Mouse (Mus musculus): ENCODE data around the gene Gimap8. TPM values are rescaled to one million over a fixed set of nuclear protein-coding genes. Genes with fewer than 3 reads are reported as not detected.
"Not testable (repeated sequence)": the region's sequence is repeated elsewhere in the genome, so short reads cannot be mapped to it uniquely, and the experiment has no call there.

Gimap8 gene
- 0.52 and 0.86 TPM in 2 replicates for polyA plus RNA-seq (2015; fragmentation: Nextera tagmentation; extraction: Ambion mirVana)

- no peak within 1 kb of the TSS for H3K27ac ChIP-seq
- no peaks in the 10 kb centered on the region for H3K9me3 ChIP-seq
- no peak within 1 kb of the TSS for H3K9ac ChIP-seq
- no peak within 1 kb of the TSS for H3K4me3 ChIP-seq
- H3K36me3 ChIP-seq (replicated peaks): no peaks in the 10 kb centered on the region
- no peaks in the 10 kb centered on the region for H3K27me3 ChIP-seq (replicated peaks)
- H3K4me1 ChIP-seq: no peaks in the 10 kb centered on the region
- WGBS: 41% methylated on average over 3 of the region's 3 CpGs
- no peak within 1 kb of the TSS for H3K4me2 ChIP-seq
- no peak for ATAC-seq (replicated peaks)
Observed at GRCm38 (mm10) chr6:48646995-48647394, at the start of gene Gimap8. TSS of gene Gimap8 (plus strand) at chr6:48647234.

- H3K4me2 ChIP-seq: no peak overlapping the region
- H3K4me3 ChIP-seq: no peak overlapping the region
- H3K27ac ChIP-seq: peak overlapping the region; percentile 93
- H3K27me3 ChIP-seq (replicated peaks): no peaks in the 10 kb centered on the region
- no peak overlapping the region for H3K9ac ChIP-seq
- no peak for ATAC-seq (replicated peaks)
- H3K4me1 ChIP-seq: peaks cover 20% of the 10 kb centered on the region
- peaks cover 42% of the 10 kb centered on the region for H3K36me3 ChIP-seq (replicated peaks)
- WGBS: 89% methylated on average over 1 of the region's 1 CpGs
- peaks cover 13% of the 10 kb centered on the region for H3K9me3 ChIP-seq
Observed at GRCm38 (mm10) chr6:48600594-48600993, 46.4 kb upstream of the Gimap8 start.

- WGBS: 4% methylated on average over 42 of the region's 42 CpGs
Observed at GRCm38 (mm10) chr6:48601271-48602079, 45.6 kb upstream of the Gimap8 start, which contains the start of gene Zfp775. TSS of gene Zfp775 (plus strand) at chr6:48602063.

DNA sequence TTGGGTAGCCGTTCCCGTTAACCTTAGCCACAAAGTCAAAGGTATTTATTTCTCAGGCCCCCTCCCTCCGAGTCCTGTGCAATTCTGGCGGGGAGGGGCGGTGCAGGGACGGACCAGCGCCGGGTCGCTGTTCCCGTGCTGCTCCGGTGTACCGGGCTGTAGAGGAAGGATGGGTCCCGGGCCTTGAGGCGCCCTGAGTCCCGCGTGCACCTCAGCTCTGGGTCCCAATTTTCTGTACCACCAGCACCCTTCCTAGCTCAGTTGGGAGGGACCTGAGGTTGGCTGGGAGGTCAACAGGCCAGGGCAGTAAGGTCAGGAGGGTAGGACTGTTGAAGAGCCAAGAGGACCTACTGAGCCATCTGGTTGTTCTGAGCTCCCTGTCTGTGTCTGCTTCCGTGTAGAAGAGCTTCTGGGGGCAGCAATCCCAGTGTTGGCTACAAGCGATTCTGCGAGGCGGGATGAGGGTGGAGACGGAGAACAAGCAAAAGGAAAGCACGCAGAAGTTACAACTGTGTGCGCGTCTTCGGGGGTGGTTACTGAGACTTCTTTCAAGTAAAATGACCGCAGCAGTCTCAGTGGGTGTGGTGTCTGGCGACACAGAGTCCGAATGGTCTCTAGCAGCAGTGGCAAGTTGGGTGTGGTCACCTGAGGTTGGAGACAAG lies 44.8 kb upstream of the Gimap8 start:
- Histone ChIP-seq H3K27ac (peak overlapping the region; percentile 93), H3K9me3 (peaks cover under 1% of the 10 kb centered on the region; the same call in 1 of the 2 replicates), H3K4me1 (peaks cover 20% of the 10 kb centered on the region), H3K36me3 (replicated peaks) (peaks cover 27% of the 10 kb centered on the region), H3K27me3 (replicated peaks) (no peaks in the 10 kb centered on the region), H3K9ac (peak overlapping the region; percentile 80), H3K4me3 (peak overlapping the region; percentile 71), H3K4me2 (peak overlapping the region; percentile 78)
- peak; percentile 83 for ATAC-seq (replicated peaks)
- 1% methylated on average over 28 of the region's 28 CpGs for WGBS

More at GRCm38 (mm10) chr6:48601271-48602079, 45.6 kb upstream of the Gimap8 start, which contains the start of gene Zfp775:
- H3K36me3 ChIP-seq (replicated peaks): peaks cover 34% of the 10 kb centered on the region
- H3K4me3 ChIP-seq: peak within 1 kb of the TSS; percentile 71
- peaks cover 8% of the 10 kb centered on the region for H3K9me3 ChIP-seq
- H3K27me3 ChIP-seq (replicated peaks): no peaks in the 10 kb centered on the region
- H3K4me2 ChIP-seq: peak within 1 kb of the TSS; percentile 78
- H3K4me1 ChIP-seq: peaks cover 20% of the 10 kb centered on the region
- H3K27ac ChIP-seq: peak within 1 kb of the TSS; percentile 93
- peak; percentile 99 for ATAC-seq (replicated peaks)
- peak within 1 kb of the TSS; percentile 80 for H3K9ac ChIP-seq

- peaks cover 1% of the 10 kb centered on the region; the same call in 1 of the 2 replicates for H3K36me3 ChIP-seq (replicated peaks)
- H3K9me3 ChIP-seq: no peaks in the 10 kb centered on the region
- H3K27ac ChIP-seq: no peak overlapping the region
- no peak overlapping the region for H3K4me3 ChIP-seq
- ATAC-seq (replicated peaks): no peak
- no peak overlapping the region for H3K9ac ChIP-seq
- H3K4me2 ChIP-seq: no peak overlapping the region
- no peaks in the 10 kb centered on the region for H3K27me3 ChIP-seq (replicated peaks)
- 75% methylated on average over 2 of the region's 2 CpGs for WGBS
- peaks cover 2% of the 10 kb centered on the region for H3K4me1 ChIP-seq
Observed at GRCm38 (mm10) chr6:48608124-48608523, 38.9 kb upstream of the Gimap8 start.

DNA sequence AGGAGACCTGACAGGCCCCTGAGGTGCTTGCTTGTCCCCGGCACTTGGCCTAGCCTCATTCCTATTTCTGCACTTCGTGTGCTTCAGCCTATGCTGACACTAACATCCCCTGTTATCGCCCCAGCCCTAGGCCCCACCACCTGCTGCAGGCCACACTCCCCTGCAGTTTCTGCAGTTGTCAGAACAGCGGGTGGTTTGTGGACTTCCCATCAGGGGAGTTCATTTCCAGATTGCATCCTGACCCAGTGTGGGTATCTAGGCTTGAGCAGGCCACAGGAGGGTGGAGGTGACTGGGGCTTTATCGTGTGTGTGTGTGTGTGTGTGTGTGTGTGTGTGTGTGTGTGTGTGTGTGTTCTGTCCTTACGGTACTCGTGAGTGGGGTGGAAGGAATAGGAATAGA lies 37.5 kb upstream of the Gimap8 start:
- no peaks in the 10 kb centered on the region for H3K9me3 ChIP-seq
- H3K4me1 ChIP-seq: no peaks in the 10 kb centered on the region; the same call in 1 of the 2 replicates
- H3K9ac ChIP-seq: no peak overlapping the region
- no peak overlapping the region for H3K4me2 ChIP-seq
- H3K27me3 ChIP-seq (replicated peaks): no peaks in the 10 kb centered on the region
- H3K36me3 ChIP-seq (replicated peaks): peaks cover 12% of the 10 kb centered on the region; the same call in 1 of the 2 replicates
- no peak overlapping the region for H3K27ac ChIP-seq
- no peak overlapping the region for H3K4me3 ChIP-seq
- 64% methylated on average over 7 of the region's 7 CpGs for WGBS
- no peak for ATAC-seq (replicated peaks)

GRCm38 (mm10) chr6:48610657-48611056 lies 36.4 kb upstream of the Gimap8 start:
- no peak overlapping the region for H3K4me2 ChIP-seq
- no peaks in the 10 kb centered on the region for H3K27me3 ChIP-seq (replicated peaks)
- H3K9me3 ChIP-seq: no peaks in the 10 kb centered on the region
- no peaks in the 10 kb centered on the region; the same call in 1 of the 2 replicates for H3K4me1 ChIP-seq
- no peak overlapping the region for H3K4me3 ChIP-seq
- no peak overlapping the region for H3K9ac ChIP-seq
- H3K36me3 ChIP-seq (replicated peaks): peaks cover 12% of the 10 kb centered on the region; the same call in 1 of the 2 replicates
- no peak for ATAC-seq (replicated peaks)
- WGBS: 83% methylated on average over 3 of the region's 3 CpGs
- no peak overlapping the region for H3K27ac ChIP-seq

- no peak for ATAC-seq (replicated peaks)
Observed at GRCm38 (mm10) chr6:48613464-48613863, 33.6 kb upstream of the Gimap8 start.

GRCm38 (mm10) chr6:48614756-48615155 lies 32.3 kb upstream of the Gimap8 start:
- H3K4me3 ChIP-seq: no peak overlapping the region
- no peak for ATAC-seq (replicated peaks)
- 97% methylated on average over 5 of the region's 5 CpGs for WGBS

More at GRCm38 (mm10) chr6:48613464-48613863, 33.6 kb upstream of the Gimap8 start:
- Histone ChIP-seq H3K27ac (no peak overlapping the region), H3K4me1 (no peaks in the 10 kb centered on the region; the same call in 1 of the 2 replicates), H3K9ac (no peak overlapping the region), H3K4me2 (no peak overlapping the region), H3K36me3 (replicated peaks) (peaks cover 16% of the 10 kb centered on the region; the same call in 1 of the 2 replicates), H3K27me3 (replicated peaks) (no peaks in the 10 kb centered on the region), H3K9me3 (no peaks in the 10 kb centered on the region), H3K4me3 (no peak overlapping the region)
- 92% methylated on average over 4 of the region's 4 CpGs for WGBS

GRCm38 (mm10) chr6:48620031-48620430 lies 27.0 kb upstream of the Gimap8 start:
- Histone ChIP-seq H3K4me1 (no peaks in the 10 kb centered on the region), H3K4me2 (no peak overlapping the region), H3K36me3 (replicated peaks) (peaks cover 19% of the 10 kb centered on the region), H3K9ac (no peak overlapping the region), H3K27me3 (replicated peaks) (no peaks in the 10 kb centered on the region), H3K9me3 (no peaks in the 10 kb centered on the region), H3K27ac (no peak overlapping the region), H3K4me3 (no peak overlapping the region)
- 92% methylated on average over 30 of the region's 30 CpGs for WGBS
- ATAC-seq (replicated peaks): no peak

More at GRCm38 (mm10) chr6:48614756-48615155, 32.3 kb upstream of the Gimap8 start:
- H3K9ac ChIP-seq: no peak overlapping the region
- H3K4me2 ChIP-seq: no peak overlapping the region
- H3K36me3 ChIP-seq (replicated peaks): peaks cover 18% of the 10 kb centered on the region
- H3K4me1 ChIP-seq: no peaks in the 10 kb centered on the region
- H3K27ac ChIP-seq: no peak overlapping the region
- H3K27me3 ChIP-seq (replicated peaks): no peaks in the 10 kb centered on the region
- H3K9me3 ChIP-seq: no peaks in the 10 kb centered on the region

DNA sequence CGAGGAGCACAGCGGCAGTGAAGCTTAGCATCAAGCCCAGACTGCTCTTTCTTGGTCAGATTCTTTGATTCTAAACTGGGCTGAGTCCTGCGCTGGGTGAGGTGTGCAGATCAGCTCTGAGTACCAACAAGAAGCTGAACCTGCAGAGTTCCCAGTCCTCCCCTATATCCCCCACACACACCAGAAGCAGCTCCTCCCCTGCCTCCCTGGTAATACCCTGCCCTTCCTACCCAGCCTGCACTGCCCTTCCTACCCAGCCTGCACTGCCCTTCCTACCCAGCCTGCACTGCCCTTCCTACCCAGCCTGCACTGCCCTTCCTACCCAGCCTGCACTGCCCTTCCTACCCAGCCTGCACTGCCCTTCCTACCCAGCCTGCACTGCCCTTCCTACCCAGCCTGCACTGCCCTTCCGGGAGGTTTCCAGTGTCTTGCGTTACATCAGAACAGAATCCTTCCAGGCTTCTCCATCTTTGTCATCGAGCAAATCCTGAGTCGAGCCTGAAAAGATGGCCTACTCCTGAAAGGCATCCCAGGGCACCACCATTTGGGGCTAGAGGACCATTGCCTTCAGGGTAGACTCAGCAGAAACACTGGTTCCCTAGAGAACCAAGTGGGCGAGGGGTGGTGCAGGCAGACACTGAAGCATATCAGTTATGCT lies 24.7 kb upstream of the Gimap8 start:
- not testable (repeated sequence) for H3K4me1 ChIP-seq; H3K27ac ChIP-seq; ATAC-seq (replicated peaks); H3K27me3 ChIP-seq (replicated peaks); H3K4me3 ChIP-seq; H3K4me2 ChIP-seq; H3K9me3 ChIP-seq; H3K9ac ChIP-seq
- peaks cover 14% of the 10 kb centered on the region for H3K36me3 ChIP-seq (replicated peaks)
- WGBS: 87% methylated on average over 8 of the region's 8 CpGs

- H3K4me3 ChIP-seq: no peak overlapping the region
- no peak overlapping the region for H3K27ac ChIP-seq
- ATAC-seq (replicated peaks): no peak
- peaks cover 16% of the 10 kb centered on the region for H3K4me1 ChIP-seq
- no peak overlapping the region for H3K4me2 ChIP-seq
- H3K9ac ChIP-seq: no peak overlapping the region
- H3K27me3 ChIP-seq (replicated peaks): peaks cover 17% of the 10 kb centered on the region
- H3K36me3 ChIP-seq (replicated peaks): peaks cover 14% of the 10 kb centered on the region
- 39% methylated on average over 1 of the region's 1 CpGs for WGBS
- no peaks in the 10 kb centered on the region for H3K9me3 ChIP-seq
Observed at GRCm38 (mm10) chr6:48623460-48623859, 23.6 kb upstream of the Gimap8 start.

Data from midbrain, embryonic 15.5 days (tissue).